Mouse (Mus musculus) liver, postnatal 0 days (tissue): ENCODE results near the gene Erp27.

ENCODE experiments used
- CTCF ChIP-seq: sonication (generic); IDR thresholded peaks from 2 replicates; pipeline ENCODE4 v1.5.1; 2016; ENCODE audit warnings: antibody characterized with exemption, low read depth
- EP300 ChIP-seq: IDR thresholded peaks from 2 replicates; pipeline ENCODE4 v1.6.1; 2016; ENCODE audit warnings: antibody characterized with exemption, low read depth, mild to moderate bottlenecking

DNA sequence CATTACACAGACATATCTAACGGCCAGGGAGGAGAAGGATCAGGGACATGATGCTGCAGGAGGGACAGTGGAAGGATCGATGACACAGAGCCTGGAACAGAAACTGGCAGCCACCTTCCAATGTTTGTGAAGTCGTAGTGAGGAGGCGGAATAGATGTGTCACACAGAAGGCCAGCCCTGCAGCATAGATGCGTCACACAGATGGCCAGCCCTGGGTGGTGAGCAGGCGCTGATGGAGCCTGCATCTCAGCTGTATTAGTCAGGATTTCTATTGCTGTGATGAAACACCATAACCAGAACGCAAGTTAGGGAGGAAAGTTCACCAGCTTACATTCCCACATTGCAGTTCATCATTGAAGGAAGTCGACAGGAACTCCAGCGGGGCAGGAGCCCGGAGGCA, 43.9 kb upstream of the Erp27 start:
- no peak for TF ChIP-seq EP300
- no peak for TF ChIP-seq CTCF
